Mouse (Mus musculus): ENCODE measurements around the gene 4931422A03Rik. TPM values are rescaled to one million over a fixed set of nuclear protein-coding genes. Genes with fewer than 3 reads are reported as not detected.

4931422A03Rik gene
- polyA plus RNA-seq, 2 experiments from 2014 or later: 0.93 TPM; not detected in 1

GRCm38 (mm10) chr2:103934270-103934669, 93.9 kb downstream of the 4931422A03Rik start:
- ATAC-seq: no peak

GRCm38 (mm10) chr2:103932480-103932879, 95.7 kb downstream of the 4931422A03Rik start:
- ATAC-seq: no peak

GRCm38 (mm10) chr2:103932025-103932424, 96.1 kb downstream of the 4931422A03Rik start:
- no peak for ATAC-seq

GRCm38 (mm10) chr2:103931511-103931911, 96.7 kb downstream of the 4931422A03Rik start:
- ATAC-seq: no peak

GRCm38 (mm10) chr2:103930306-103931019, 97.7 kb downstream of the 4931422A03Rik start:
- ATAC-seq: no peak

- no peak for ATAC-seq
Measured at GRCm38 (mm10) chr2:103927610-103928145, 100.5 kb downstream of the 4931422A03Rik start.

- ATAC-seq: no peak
Measured at GRCm38 (mm10) chr2:103926586-103927113, 101.5 kb downstream of the 4931422A03Rik start.

GRCm38 (mm10) chr2:103919488-103919887, 108.7 kb downstream of the 4931422A03Rik start:
- no peak for ATAC-seq

GRCm38 (mm10) chr2:103918375-103918774, 109.8 kb downstream of the 4931422A03Rik start:
- no peak for ATAC-seq

- ATAC-seq: no peak
Measured at GRCm38 (mm10) chr2:103917375-103917774, 110.8 kb downstream of the 4931422A03Rik start.

Other genes starting within 250 kb of the 4931422A03Rik start
- 10 to 100 TPM; 84.9 to 89.3 TPM for gene Caprin1, start 230.7 kb downstream of the 4931422A03Rik start, polyA plus RNA-seq (2017; shearing (Covaris generic))
- gene Lmo2, start 70.4 kb downstream of the 4931422A03Rik start, polyA plus RNA-seq (2017; shearing (Covaris generic)): 1 to 10 TPM in 1 of 2 experiments, under 1 TPM in 1; 0.38 to 2.1 TPM
- gene Fbxo3, start 640 bp downstream of the 4931422A03Rik start, polyA plus RNA-seq (2017; shearing (Covaris generic)): 10 to 100 TPM; 39.2 to 39.4 TPM
- gene Gm10912, start 37.5 kb upstream of the 4931422A03Rik start, polyA plus RNA-seq (2017; shearing (Covaris generic)): under 1 TPM in 1 of 2 experiments, not detected in 1; 0.19 TPM
- not detected for gene Gm10799, start 40.2 kb upstream of the 4931422A03Rik start, polyA plus RNA-seq (2017; shearing (Covaris generic))
- gene Cd59b, start 41.5 kb upstream of the 4931422A03Rik start, polyA plus RNA-seq (2017; shearing (Covaris generic)): 1 to 10 TPM in 1 of 2 experiments, not detected in 1; 1.4 TPM
- gene Cd59a, start 67.4 kb upstream of the 4931422A03Rik start, polyA plus RNA-seq (2017; shearing (Covaris generic)): under 1 TPM in 1 of 2 experiments, not detected in 1; 0.52 TPM
- not detected for gene A930018P22Rik, start 94.4 kb upstream of the 4931422A03Rik start, polyA plus RNA-seq (2017; shearing (Covaris generic))

All from CD4-positive, CD25-positive, alpha-beta regulatory T cell, adult 4 months (primary cell).